Mouse (Mus musculus): ENCODE measurements around the gene Pla2g15. TPM values are rescaled to one million over a fixed set of nuclear protein-coding genes. Genes with fewer than 3 reads are reported as not detected.

Gene Pla2g15
- polyA plus RNA-seq (2012; rRNA removed): 12.1 and 13.1 TPM in 2 replicates

DNA sequence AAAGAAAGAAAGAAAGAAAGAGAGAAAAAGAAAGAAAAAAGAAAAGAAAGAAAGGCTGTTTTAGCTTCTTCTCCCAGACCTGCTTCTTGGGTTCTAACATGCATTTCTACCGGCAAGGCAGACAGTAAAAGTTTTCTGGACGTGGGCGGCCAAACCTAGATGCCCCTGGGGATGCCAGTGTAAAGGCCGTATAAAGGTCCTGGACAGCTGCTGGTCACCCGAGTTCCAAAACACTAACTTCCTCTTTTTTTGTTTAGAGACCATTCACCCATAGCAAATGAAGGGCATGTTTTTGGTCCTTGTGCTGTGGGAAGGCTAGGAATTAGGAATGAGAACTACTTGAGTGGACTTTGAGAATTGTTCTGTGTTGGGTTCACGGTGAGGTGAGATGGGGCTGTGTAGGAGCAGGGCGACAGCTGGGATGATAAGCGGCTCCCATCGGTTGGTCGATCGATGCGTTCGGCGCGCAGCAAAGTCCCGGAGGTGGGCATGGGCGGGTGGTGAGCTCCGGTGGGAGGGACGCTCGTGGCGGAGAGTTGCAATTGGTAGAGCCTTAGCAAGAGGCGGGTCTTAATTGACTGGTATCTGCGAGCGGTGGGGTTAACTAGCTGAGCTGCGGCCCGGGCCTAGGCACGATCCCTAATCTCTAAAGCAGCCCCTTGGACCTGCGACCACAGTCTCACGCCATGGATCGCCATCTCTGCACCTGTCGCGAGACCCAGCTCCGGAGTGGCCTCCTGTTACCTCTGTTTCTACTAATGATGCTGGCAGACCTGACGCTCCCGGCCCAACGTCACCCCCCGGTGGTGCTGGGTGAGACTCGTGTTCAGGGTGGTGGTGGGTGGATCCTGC, at the start of gene Pla2g15:
Gene Pla2g15, plus strand, starts transcription at position 599 of the 852 bp plus-strand sequence.
- Histone ChIP-seq H3K4me3 (replicated peaks; ENCODE audit: insufficient read depth, low read depth, low read length) (peak within 1 kb of the TSS; percentile 76), H3K4me1 (ENCODE audit: control insufficient read depth, insufficient read depth, low read length) (peaks cover 3% of the 10 kb centered on the region; the same call in 1 of the 2 replicates), H3K27ac (ENCODE audit: insufficient read depth, low read length) (no peak within 1 kb of the TSS), H3K27me3 (ENCODE audit: control insufficient read depth, insufficient read depth, low read length) (no peaks in the 10 kb centered on the region)
- peak; percentile 91 for DNase-seq
- under 1% methylated on average over 38 of the region's 38 CpGs for WGBS
- TF ChIP-seq POLR2A (IDR thresholded peaks at IDR 0.05; ENCODE audit: borderline replicate concordance, insufficient read depth, low read length): peak; percentile 55; the same call in 1 of the 2 replicates
- TF ChIP-seq CTCF (IDR thresholded peaks at IDR 0.05; ENCODE audit: borderline replicate concordance, insufficient read depth, low read depth, low read length): no peak

- Histone ChIP-seq H3K27ac (ENCODE audit: insufficient read depth, low read length) (no peak overlapping the region), H3K4me1 (ENCODE audit: control insufficient read depth, insufficient read depth, low read length) (no peaks in the 10 kb centered on the region), H3K4me3 (replicated peaks; ENCODE audit: insufficient read depth, low read depth, low read length) (no peak overlapping the region), H3K27me3 (ENCODE audit: control insufficient read depth, insufficient read depth, low read length) (no peaks in the 10 kb centered on the region)
- 80% methylated on average over 4 of the region's 4 CpGs for WGBS
- DNase-seq: no peak
- TF ChIP-seq CTCF (IDR thresholded peaks at IDR 0.05; ENCODE audit: borderline replicate concordance, insufficient read depth, low read depth, low read length): no peak
- no peak for TF ChIP-seq POLR2A (IDR thresholded peaks at IDR 0.05; ENCODE audit: borderline replicate concordance, insufficient read depth, low read length)
Measured at GRCm38 (mm10) chr8:106102321-106102720, 47.9 kb upstream of the Pla2g15 start.

GRCm38 (mm10) chr8:106103888-106104287, 46.3 kb upstream of the Pla2g15 start:
- H3K27me3 ChIP-seq (ENCODE audit: control insufficient read depth, insufficient read depth, low read length): no peaks in the 10 kb centered on the region
- no peak overlapping the region for H3K4me3 ChIP-seq (replicated peaks; ENCODE audit: insufficient read depth, low read depth, low read length)
- no peak for TF ChIP-seq POLR2A (IDR thresholded peaks at IDR 0.05; ENCODE audit: borderline replicate concordance, insufficient read depth, low read length)
- TF ChIP-seq CTCF (IDR thresholded peaks at IDR 0.05; ENCODE audit: borderline replicate concordance, insufficient read depth, low read depth, low read length): no peak
- DNase-seq: no peak
- 88% methylated on average over 2 of the region's 2 CpGs for WGBS
- H3K27ac ChIP-seq (ENCODE audit: insufficient read depth, low read length): no peak overlapping the region
- H3K4me1 ChIP-seq (ENCODE audit: control insufficient read depth, insufficient read depth, low read length): no peaks in the 10 kb centered on the region

DNA sequence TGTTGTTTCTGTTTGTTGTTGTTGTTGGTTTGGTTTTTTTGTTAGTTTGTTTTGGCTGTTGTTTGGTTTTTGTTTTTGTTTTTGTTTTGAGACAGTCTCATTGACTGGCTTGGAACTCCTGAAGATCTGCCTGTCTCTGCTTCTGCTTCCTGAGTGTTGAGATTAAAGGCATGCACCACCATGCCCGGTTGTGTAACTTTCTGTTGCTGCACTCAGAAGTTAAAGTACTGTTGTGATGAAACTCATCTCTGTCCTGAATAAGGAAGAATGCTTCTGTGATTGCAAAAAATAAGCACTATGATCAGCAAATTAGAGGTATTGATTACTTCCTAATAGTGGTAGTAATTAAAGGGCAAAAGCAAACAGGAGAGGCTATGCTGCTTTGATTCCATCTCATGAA, 44.0 kb upstream of the Pla2g15 start:
- TF ChIP-seq POLR2A (IDR thresholded peaks at IDR 0.05; ENCODE audit: borderline replicate concordance, insufficient read depth, low read length): no peak
- no peak for TF ChIP-seq CTCF (IDR thresholded peaks at IDR 0.05; ENCODE audit: borderline replicate concordance, insufficient read depth, low read depth, low read length)
- no peak for DNase-seq
- H3K27me3 ChIP-seq (ENCODE audit: control insufficient read depth, insufficient read depth, low read length): no peaks in the 10 kb centered on the region
- H3K4me3 ChIP-seq (replicated peaks; ENCODE audit: insufficient read depth, low read depth, low read length): no peak overlapping the region
- 95% methylated on average over 1 of the region's 1 CpGs for WGBS
- H3K27ac ChIP-seq (ENCODE audit: insufficient read depth, low read length): no peak overlapping the region
- no peaks in the 10 kb centered on the region for H3K4me1 ChIP-seq (ENCODE audit: control insufficient read depth, insufficient read depth, low read length)

GRCm38 (mm10) chr8:106108080-106108479, 42.1 kb upstream of the Pla2g15 start:
- DNase-seq: no peak
- TF ChIP-seq CTCF (IDR thresholded peaks at IDR 0.05; ENCODE audit: borderline replicate concordance, insufficient read depth, low read depth, low read length) (no peak), POLR2A (IDR thresholded peaks at IDR 0.05; ENCODE audit: borderline replicate concordance, insufficient read depth, low read length) (no peak)
- Histone ChIP-seq H3K4me3 (replicated peaks; ENCODE audit: insufficient read depth, low read depth, low read length) (no peak overlapping the region), H3K27ac (ENCODE audit: insufficient read depth, low read length) (no peak overlapping the region), H3K27me3 (ENCODE audit: control insufficient read depth, insufficient read depth, low read length) (no peaks in the 10 kb centered on the region), H3K4me1 (ENCODE audit: control insufficient read depth, insufficient read depth, low read length) (no peaks in the 10 kb centered on the region)
- over 99% methylated on average over 4 of the region's 4 CpGs for WGBS

- H3K27me3 ChIP-seq (ENCODE audit: control insufficient read depth, insufficient read depth, low read length): no peaks in the 10 kb centered on the region
- H3K4me3 ChIP-seq (replicated peaks; ENCODE audit: insufficient read depth, low read depth, low read length): no peak overlapping the region
- no peaks in the 10 kb centered on the region for H3K4me1 ChIP-seq (ENCODE audit: control insufficient read depth, insufficient read depth, low read length)
- no peak overlapping the region for H3K27ac ChIP-seq (ENCODE audit: insufficient read depth, low read length)
- TF ChIP-seq POLR2A (IDR thresholded peaks at IDR 0.05; ENCODE audit: borderline replicate concordance, insufficient read depth, low read length) (no peak), CTCF (IDR thresholded peaks at IDR 0.05; ENCODE audit: borderline replicate concordance, insufficient read depth, low read depth, low read length) (no peak)
- DNase-seq: no peak
- 95% methylated on average over 3 of the region's 3 CpGs for WGBS
Measured at GRCm38 (mm10) chr8:106108729-106109128, 41.5 kb upstream of the Pla2g15 start.

DNA sequence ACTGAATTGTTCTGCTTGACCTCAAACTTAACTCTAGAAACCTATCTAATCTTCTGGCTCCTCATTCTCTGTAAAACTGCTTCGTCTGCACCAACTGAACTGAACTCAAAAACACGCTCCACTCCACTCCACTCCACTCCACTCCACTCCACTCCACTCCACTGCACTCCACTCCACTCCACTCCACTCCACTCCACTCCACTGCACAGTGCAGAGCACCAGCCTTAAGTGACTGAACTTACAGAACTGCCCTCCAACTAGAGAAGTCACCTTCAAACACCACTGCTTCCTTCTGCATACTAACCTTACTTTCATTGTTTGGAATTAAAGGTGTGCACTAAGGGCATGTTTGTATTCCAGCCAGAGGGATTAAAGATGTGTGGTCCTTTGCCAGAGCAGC, 38.2 kb upstream of the Pla2g15 start:
- no peak for DNase-seq
- H3K27ac ChIP-seq (ENCODE audit: insufficient read depth, low read length): no peak overlapping the region
- 95% methylated on average over 2 of the region's 2 CpGs for WGBS
- no peaks in the 10 kb centered on the region for H3K27me3 ChIP-seq (ENCODE audit: control insufficient read depth, insufficient read depth, low read length)
- H3K4me3 ChIP-seq (replicated peaks; ENCODE audit: insufficient read depth, low read depth, low read length): no peak overlapping the region
- no peaks in the 10 kb centered on the region for H3K4me1 ChIP-seq (ENCODE audit: control insufficient read depth, insufficient read depth, low read length)
- TF ChIP-seq CTCF (IDR thresholded peaks at IDR 0.05; ENCODE audit: borderline replicate concordance, insufficient read depth, low read depth, low read length) (no peak), POLR2A (IDR thresholded peaks at IDR 0.05; ENCODE audit: borderline replicate concordance, insufficient read depth, low read length) (no peak)

GRCm38 (mm10) chr8:106112514-106112913, 37.7 kb upstream of the Pla2g15 start:
- 95% methylated on average over 1 of the region's 1 CpGs for WGBS
- no peaks in the 10 kb centered on the region for H3K4me1 ChIP-seq (ENCODE audit: control insufficient read depth, insufficient read depth, low read length)

More at GRCm38 (mm10) chr8:106112514-106112913, 37.7 kb upstream of the Pla2g15 start:
- H3K27me3 ChIP-seq (ENCODE audit: control insufficient read depth, insufficient read depth, low read length): no peaks in the 10 kb centered on the region
- no peak for DNase-seq
- H3K4me3 ChIP-seq (replicated peaks; ENCODE audit: insufficient read depth, low read depth, low read length): no peak overlapping the region
- TF ChIP-seq POLR2A (IDR thresholded peaks at IDR 0.05; ENCODE audit: borderline replicate concordance, insufficient read depth, low read length) (no peak), CTCF (IDR thresholded peaks at IDR 0.05; ENCODE audit: borderline replicate concordance, insufficient read depth, low read depth, low read length) (no peak)
- no peak overlapping the region for H3K27ac ChIP-seq (ENCODE audit: insufficient read depth, low read length)

All from cerebellum, adult 2 months (tissue).